Mouse (Mus musculus): ENCODE data around the gene Lpcat1. TPM values are rescaled to one million over a fixed set of nuclear protein-coding genes. Genes with fewer than 3 reads are reported as not detected.

Gene Lpcat1
- polyA plus RNA-seq (2012; rRNA removed; ENCODE audit: low replicate concordance) = 6.4 and 10.4 TPM in 2 replicates

GRCm38 (mm10) chr13:73467034-73467420 is at the start of gene Lpcat1:
TSS of gene Lpcat1 (plus strand) at chr13:73467197.

GRCm38 (mm10) chr13:73536403-73536821 is 69.4 kb downstream of the Lpcat1 start, which contains the start of gene Slc6a3:
TSS of gene Slc6a3 (plus strand) at chr13:73536747.

Other genes starting within 250 kb of the Lpcat1 start
- 0.09 and 0.12 TPM in 2 replicates for gene Irx4, start 206.7 kb upstream of the Lpcat1 start, polyA plus RNA-seq (2012; rRNA removed; ENCODE audit: low replicate concordance)
- gene Mrpl36, start 138.7 kb upstream of the Lpcat1 start, polyA plus RNA-seq (2012; rRNA removed; ENCODE audit: low replicate concordance) = 124 and 213 TPM in 2 replicates
- gene Ndufs6, start 138.7 kb upstream of the Lpcat1 start, polyA plus RNA-seq (2012; rRNA removed; ENCODE audit: low replicate concordance) = 26.6 and 33.4 TPM in 2 replicates
- gene Slc6a3, start 69.5 kb downstream of the Lpcat1 start, polyA plus RNA-seq (2012; rRNA removed; ENCODE audit: low replicate concordance) = 0.21 and 0.71 TPM in 2 replicates
- gene Clptm1l, start 136.8 kb downstream of the Lpcat1 start, polyA plus RNA-seq (2012; rRNA removed; ENCODE audit: low replicate concordance) = 110 and 123 TPM in 2 replicates
- gene Tert, start 159.7 kb downstream of the Lpcat1 start, polyA plus RNA-seq (2012; rRNA removed; ENCODE audit: low replicate concordance) = 3.7 and 4.6 TPM in 2 replicates
- 0.05 and 0.09 TPM in 2 replicates for gene Slc6a18, start 210.8 kb downstream of the Lpcat1 start, polyA plus RNA-seq (2012; rRNA removed; ENCODE audit: low replicate concordance)
- 177 and 493 TPM in 2 replicates for gene Slc6a19, start 237.7 kb downstream of the Lpcat1 start, polyA plus RNA-seq (2012; rRNA removed; ENCODE audit: low replicate concordance)